Mouse (Mus musculus) cerebellum, adult 18-20 months (tissue): Measurements from ENCODE around the gene F2rl3.

Experiments
- DNase-seq, 2 experiments: peaks; one replicate each; pipeline ENCODE4 v3.0.0; 2021

Gene F2rl3

DNA sequence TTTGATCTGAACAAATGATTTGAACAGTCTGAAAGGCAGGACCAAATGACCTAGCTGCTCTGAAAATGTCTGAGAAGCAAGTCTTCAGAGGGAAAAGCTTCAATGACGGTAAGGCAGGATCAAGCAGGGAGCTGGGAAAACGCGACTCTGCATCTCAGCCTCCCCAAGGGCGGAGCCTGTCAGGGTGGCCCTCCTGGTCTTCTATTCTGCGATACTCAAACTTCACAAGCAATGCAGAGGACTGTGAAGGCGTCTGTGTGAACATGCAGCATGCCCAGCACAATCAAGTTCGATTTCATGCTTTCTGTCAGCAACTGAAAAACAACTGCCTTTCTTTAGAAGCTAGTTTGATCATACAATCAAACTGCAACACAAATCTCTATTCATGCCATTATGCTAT lies 5.1 kb downstream of the F2rl3 start:
- DNase-seq = no peak

DNA sequence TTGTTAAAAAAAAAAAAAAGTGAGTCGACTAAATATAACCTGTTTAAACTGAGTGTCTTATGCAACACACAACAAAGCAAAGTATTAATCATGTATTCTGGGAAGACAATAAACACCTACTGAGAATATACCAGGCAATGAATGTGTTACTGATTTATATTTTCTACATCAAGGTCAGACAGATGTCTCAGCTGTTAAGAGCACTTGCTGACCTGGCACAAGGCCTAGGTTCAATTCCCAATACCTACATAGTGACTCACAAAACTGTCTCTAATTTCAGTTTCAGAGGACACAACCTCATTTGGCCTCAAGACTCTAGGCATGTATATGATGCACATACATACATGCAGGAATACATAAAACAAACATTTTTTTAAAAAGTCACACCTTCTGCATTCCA lies 16.1 kb downstream of the F2rl3 start:
- no peak for DNase-seq

GRCm38 (mm10) chr8:72780644-72781043 lies 19.0 kb downstream of the F2rl3 start:
- no peak for DNase-seq

DNA sequence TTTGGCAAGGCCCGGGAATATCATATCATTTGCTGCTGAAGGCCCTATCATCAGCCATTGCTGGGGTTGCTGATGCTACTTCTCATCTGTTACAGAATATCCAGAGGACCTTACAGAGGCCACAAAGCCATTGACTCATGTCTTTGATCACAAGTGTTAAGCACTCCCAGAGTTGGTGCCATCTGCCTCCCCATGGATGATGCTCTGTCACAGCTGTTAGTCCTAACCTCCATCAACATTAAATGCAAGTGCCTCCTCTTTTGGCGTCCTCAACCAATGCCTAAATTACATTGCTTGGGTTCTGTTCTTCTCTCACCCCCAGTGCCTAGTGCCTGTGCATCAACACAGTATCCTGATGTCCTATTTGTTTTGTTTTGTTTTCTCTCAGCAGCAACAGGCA lies 39.9 kb downstream of the F2rl3 start:
- no peak for DNase-seq

- DNase-seq = no peak
Measured at GRCm38 (mm10) chr8:72812690-72813089, 51.0 kb downstream of the F2rl3 start.
